ENCODE assay signal across 11 mouse cellular contexts in the genomic region with DNA sequence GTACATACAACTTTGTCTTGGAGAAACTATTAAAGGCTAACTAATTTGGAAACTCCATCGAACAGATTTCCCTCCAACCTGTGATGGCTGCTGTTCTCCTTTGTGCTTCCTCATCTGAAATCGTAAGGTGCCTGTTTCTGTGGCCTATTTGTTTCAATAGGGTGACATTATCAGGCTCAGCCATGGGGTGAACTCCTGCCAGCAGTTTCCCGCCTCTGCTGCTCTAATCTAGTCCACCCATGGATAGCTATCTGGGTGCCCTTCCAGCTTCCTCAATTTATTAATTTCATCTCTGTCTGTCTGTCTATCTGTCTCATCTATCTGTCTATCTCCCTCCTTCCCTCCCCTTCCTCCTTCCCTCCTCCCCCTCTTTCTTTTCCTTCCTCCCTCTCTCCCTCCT.
"Had no signal": no experiment of that assay in that cellular context is flagged by ENCODE, and none has a peak within 500 bp of the region (broad histone marks: within the 10 kb centered on the region; RNA-seq: fewer than 3 reads in every experiment).

No protein-coding gene starts in this region.

- H3K4me3 ChIP-seq: layer of hippocampus, adult 2 months; limb, embryonic 13.5 days; midbrain, embryonic 10.5 days; neural tube, embryonic 12.5 days had no signal

- H3K36me3 ChIP-seq: limb, embryonic 13.5 days; neural tube, embryonic 12.5 days had no signal

- H3K27ac ChIP-seq: layer of hippocampus, adult 2 months; limb, embryonic 13.5 days; neural tube, embryonic 12.5 days; stomach, postnatal 0 days had no signal

- H3K27me3 ChIP-seq: limb, embryonic 13.5 days; neural tube, embryonic 12.5 days had no signal

- H3K9me3 ChIP-seq: limb, embryonic 13.5 days; midbrain, embryonic 10.5 days; neural tube, embryonic 12.5 days had no signal

- DNase-seq: kidney, postnatal 10 days; kidney, postnatal 4 days; left cerebral cortex, postnatal 4 days; lung, adult 18-20 months; midbrain, embryonic 14.5 days; thymus, postnatal 4 days had no signal

- H3K4me2 ChIP-seq: limb, embryonic 13.5 days; neural tube, embryonic 12.5 days had no signal

- H3K4me1 ChIP-seq: neural tube, embryonic 12.5 days had no signal

- H3K9ac ChIP-seq: limb, embryonic 13.5 days; neural tube, embryonic 12.5 days had no signal
